14 mouse cellular contexts compared by ENCODE assay signal in genomic region chr16:10802420-10802819, GRCm38 (mm10). TPM values are rescaled to one million over a fixed set of nuclear protein-coding genes. Genes with fewer than 3 reads are reported as not detected.
"Had no signal": no experiment of that assay in that cellular context is flagged by ENCODE, and none has a peak within 500 bp of the region (broad histone marks: within the 10 kb centered on the region; RNA-seq: fewer than 3 reads in every experiment).

No protein-coding gene starts in this region.

RNA-seq across cellular contexts. Expression of gene Prm1, which starts 3.2 kb away (rescaled TPM):
- polyA plus RNA-seq: kidney, embryonic 16.5 days; limb, embryonic 10.5 days; liver, embryonic 12.5 days; liver, embryonic 15.5 days; midbrain, embryonic 11.5 days; midbrain, embryonic 14.5 days; midbrain, postnatal 0 days; neural tube, embryonic 11.5 days; neural tube, embryonic 14.5 days; small intestine, adult 2 months had no signal

RNA-seq across cellular contexts. Expression of gene Prm2, which starts 6.5 kb away (rescaled TPM):
- polyA plus RNA-seq: kidney, embryonic 16.5 days; limb, embryonic 10.5 days; limb, embryonic 13.5 days; liver, embryonic 12.5 days; liver, embryonic 15.5 days; lung, embryonic 15.5 days; midbrain, embryonic 11.5 days; midbrain, embryonic 14.5 days; midbrain, postnatal 0 days; neural tube, embryonic 11.5 days; neural tube, embryonic 14.5 days; small intestine, adult 2 months; spleen, adult 2 months had no signal

RNA-seq across cellular contexts. Expression of gene Gm11172, which starts 10.3 kb away (rescaled TPM):
- polyA plus RNA-seq: kidney, embryonic 16.5 days; limb, embryonic 10.5 days; limb, embryonic 13.5 days; liver, embryonic 12.5 days; liver, embryonic 15.5 days; lung, embryonic 15.5 days; midbrain, embryonic 11.5 days; midbrain, embryonic 14.5 days; midbrain, postnatal 0 days; neural tube, embryonic 11.5 days; neural tube, embryonic 14.5 days; small intestine, adult 2 months; spleen, adult 2 months; thymus, adult 2 months had no signal

RNA-seq across cellular contexts. Expression of gene Prm3, which starts 11.7 kb away (rescaled TPM):
- polyA plus RNA-seq: kidney, embryonic 16.5 days; limb, embryonic 10.5 days; limb, embryonic 13.5 days; liver, embryonic 12.5 days; liver, embryonic 15.5 days; lung, embryonic 15.5 days; midbrain, embryonic 11.5 days; midbrain, embryonic 14.5 days; midbrain, postnatal 0 days; neural tube, embryonic 11.5 days; neural tube, embryonic 14.5 days; small intestine, adult 2 months; spleen, adult 2 months; thymus, adult 2 months had no signal

RNA-seq across cellular contexts. Expression of gene Tnp2, which starts 14.0 kb away (rescaled TPM):
- polyA plus RNA-seq: kidney, embryonic 16.5 days; limb, embryonic 10.5 days; limb, embryonic 13.5 days; liver, embryonic 12.5 days; liver, embryonic 15.5 days; lung, embryonic 15.5 days; midbrain, embryonic 11.5 days; midbrain, embryonic 14.5 days; midbrain, postnatal 0 days; neural tube, embryonic 11.5 days; neural tube, embryonic 14.5 days; small intestine, adult 2 months had no signal
